Comparison of ENCODE assay signal across 9 mouse cellular contexts in genomic region chr10:37077741-37078140, GRCm38 (mm10).
A peak's percentile ranks its signal among the peaks of the same experiment; 100 is the strongest.
DNase-seq lines count a peak whose midpoint lies in the region; ATAC-seq and TF ChIP-seq lines count a peak whose summit lies in the region.
"Had no signal": no experiment of that assay in that cellular context is flagged by ENCODE, and none has a peak within 500 bp of the region (broad histone marks: within the 10 kb centered on the region; RNA-seq: fewer than 3 reads in every experiment).

No protein-coding gene starts in this region.

- ATAC-seq in lung, embryonic 16.5 days (ENCODE audit: low read depth): peak; percentile 20; the same call in 1 of the 2 replicates
- no peak for ATAC-seq in hindbrain, embryonic 15.5 days (ENCODE audit: low FRiP score, low read depth)
- ATAC-seq in neural tube, embryonic 15.5 days (ENCODE audit: low FRiP score): no peak

- H3K27me3 ChIP-seq in heart, embryonic 10.5 days (ENCODE audit: insufficient read depth, poor library complexity, severe bottlenecking): no peaks in the 10 kb centered on the region
- no peaks in the 10 kb centered on the region for H3K27me3 ChIP-seq in lung, embryonic 16.5 days (ENCODE audit: control insufficient read depth, insufficient read depth, low read depth, low read length)
- H3K27me3 ChIP-seq in hindbrain, embryonic 15.5 days: no peaks in the 10 kb centered on the region
- H3K27me3 ChIP-seq in neural tube, embryonic 15.5 days (replicated peaks): no peaks in the 10 kb centered on the region

- H3K9ac ChIP-seq in lung, embryonic 16.5 days (ENCODE audit: low read length): no peak overlapping the region
- H3K9ac ChIP-seq in hindbrain, embryonic 15.5 days: no peak overlapping the region
- H3K9ac ChIP-seq in neural tube, embryonic 15.5 days (replicated peaks): no peak overlapping the region
- H3K9ac ChIP-seq: liver, embryonic 14.5 days had no signal

- DNase-seq in heart, embryonic 10.5 days (ENCODE audit: low spot score): no peak
- no peak for DNase-seq in heart, postnatal 4 days
- DNase-seq in lung, adult 2 months: no peak
- DNase-seq in testis, postnatal 10 days (ENCODE audit: low spot score): no peak
- no peak for DNase-seq in gastrocnemius, postnatal 25 days

- no peak for TF ChIP-seq POLR2A in lung, adult 2 months (IDR thresholded peaks at IDR 0.05; ENCODE audit: borderline replicate concordance, extremely low read depth, low read depth, low read length)

- WGBS in heart, embryonic 10.5 days: 62% methylated on average over 2 of the region's 2 CpGs
- WGBS in lung, embryonic 16.5 days: 80% methylated on average over 2 of the region's 2 CpGs
- 94% methylated on average over 2 of the region's 2 CpGs for WGBS in lung, adult 2 months
- 88% methylated on average over 2 of the region's 2 CpGs for WGBS in hindbrain, embryonic 15.5 days
- 96% methylated on average over 2 of the region's 2 CpGs for WGBS in neural tube, embryonic 15.5 days

- no peak for TF ChIP-seq CTCF in lung, adult 2 months (IDR thresholded peaks at IDR 0.05; ENCODE audit: insufficient read depth, low read length)

- peak overlapping the region; percentile 75; the same call in 1 of the 2 replicates for H3K27ac ChIP-seq in heart, embryonic 10.5 days
- H3K27ac ChIP-seq in lung, embryonic 16.5 days (ENCODE audit: low read length): peak overlapping the region; percentile 80; the same call in 1 of the 2 replicates
- H3K27ac ChIP-seq in hindbrain, embryonic 15.5 days (replicated peaks): peak overlapping the region; percentile 47
- peak overlapping the region; percentile 60 for H3K27ac ChIP-seq in neural tube, embryonic 15.5 days (replicated peaks)
- H3K27ac ChIP-seq: liver, embryonic 14.5 days had no signal

- H3K9me3 ChIP-seq in heart, embryonic 10.5 days: no peaks in the 10 kb centered on the region
- H3K9me3 ChIP-seq in lung, embryonic 16.5 days (ENCODE audit: control insufficient read depth, low read length): no peaks in the 10 kb centered on the region
- no peaks in the 10 kb centered on the region for H3K9me3 ChIP-seq in hindbrain, embryonic 15.5 days
- H3K9me3 ChIP-seq in neural tube, embryonic 15.5 days (replicated peaks): no peaks in the 10 kb centered on the region

- H3K4me3 ChIP-seq in heart, embryonic 10.5 days: no peak overlapping the region
- H3K4me3 ChIP-seq in lung, embryonic 16.5 days (ENCODE audit: low read length): no peak overlapping the region
- H3K4me3 ChIP-seq in lung, adult 2 months (replicated peaks; ENCODE audit: extremely low read depth, low read depth, low read length): no peak overlapping the region
- H3K4me3 ChIP-seq in hindbrain, embryonic 15.5 days: no peak overlapping the region
- H3K4me3 ChIP-seq in neural tube, embryonic 15.5 days (replicated peaks): no peak overlapping the region

- H3K4me1 ChIP-seq in heart, embryonic 10.5 days: no peaks in the 10 kb centered on the region
- peaks cover 12% of the 10 kb centered on the region for H3K4me1 ChIP-seq in lung, embryonic 16.5 days (replicated peaks; ENCODE audit: control insufficient read depth, insufficient read depth, low read length)
- peaks cover 4% of the 10 kb centered on the region; the same call in 1 of the 2 replicates for H3K4me1 ChIP-seq in lung, adult 2 months (ENCODE audit: control insufficient read depth, insufficient read depth, low read length)
- peaks cover 25% of the 10 kb centered on the region for H3K4me1 ChIP-seq in hindbrain, embryonic 15.5 days (replicated peaks)
- H3K4me1 ChIP-seq in neural tube, embryonic 15.5 days: peaks cover 10% of the 10 kb centered on the region

- H3K4me2 ChIP-seq in lung, embryonic 16.5 days (ENCODE audit: low read depth, low read length): no peak overlapping the region
- no peak overlapping the region for H3K4me2 ChIP-seq in hindbrain, embryonic 15.5 days
- H3K4me2 ChIP-seq in neural tube, embryonic 15.5 days: no peak overlapping the region

- H3K36me3 ChIP-seq in heart, embryonic 10.5 days: no peaks in the 10 kb centered on the region
- H3K36me3 ChIP-seq in lung, embryonic 16.5 days (ENCODE audit: control insufficient read depth, insufficient read depth, low read length): no peaks in the 10 kb centered on the region
- no peaks in the 10 kb centered on the region for H3K36me3 ChIP-seq in hindbrain, embryonic 15.5 days
- H3K36me3 ChIP-seq in neural tube, embryonic 15.5 days: no peaks in the 10 kb centered on the region
